Mouse (Mus musculus): ENCODE results near the gene Fyb.

DNA sequence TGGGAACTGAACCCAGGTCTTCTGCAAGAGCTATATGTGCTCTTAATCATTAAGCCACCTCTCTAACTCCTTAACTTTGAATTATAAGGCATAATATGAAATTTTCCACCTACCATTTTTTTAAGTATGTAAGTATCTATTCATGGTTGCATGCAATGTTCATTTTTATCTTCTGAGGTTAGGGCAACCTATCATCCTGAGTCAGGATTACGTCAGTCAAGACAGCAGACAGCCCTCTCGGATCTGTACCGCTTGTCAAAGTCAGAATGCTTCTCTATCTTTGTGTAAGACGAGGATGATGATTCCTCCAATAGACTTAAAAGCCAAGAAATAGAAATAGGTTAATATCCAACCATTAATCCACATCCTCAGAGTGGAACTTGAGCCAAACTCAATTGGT lies 33.6 kb downstream of the Fyb start:
- no peak for TF ChIP-seq POLR2A (IDR thresholded peaks at IDR 0.05; ENCODE audit: insufficient read length, low read depth)
- no peak for TF ChIP-seq MYOG (IDR thresholded peaks at IDR 0.05; ENCODE audit: control insufficient read depth in 1 of 3, insufficient read depth in 1 of 3, insufficient read length in 2 of 3, low read depth in 2 of 3)
- TF ChIP-seq CEBPB (IDR thresholded peaks at IDR 0.05; ENCODE audit: insufficient read depth, poor library complexity, severe bottlenecking): no peak
- TF ChIP-seq USF1 (IDR thresholded peaks at IDR 0.05; ENCODE audit: low read depth): no peak
- TF ChIP-seq MYOD1 (IDR thresholded peaks at IDR 0.05; ENCODE audit: control insufficient read depth in 1 of 3, insufficient read length in 2 of 3, low read depth in 2 of 3): no peak
- no peak for TF ChIP-seq SRF (IDR thresholded peaks at IDR 0.05; ENCODE audit: control insufficient read depth, insufficient read length, low read depth)

Data from myocyte (in vitro differentiated cells).